Mouse (Mus musculus): ENCODE measurements around the gene Gm3182. TPM values are rescaled to one million over a fixed set of nuclear protein-coding genes. Genes with fewer than 3 reads are reported as not detected.
"Not testable (repeated sequence)": the region's sequence is repeated elsewhere in the genome, so short reads cannot be mapped to it uniquely, and the experiment has no call there.

Gm3182 gene
- polyA plus RNA-seq (2015; fragmentation: Nextera tagmentation; extraction: Ambion mirVana) = not detected in 2 replicates

DNA sequence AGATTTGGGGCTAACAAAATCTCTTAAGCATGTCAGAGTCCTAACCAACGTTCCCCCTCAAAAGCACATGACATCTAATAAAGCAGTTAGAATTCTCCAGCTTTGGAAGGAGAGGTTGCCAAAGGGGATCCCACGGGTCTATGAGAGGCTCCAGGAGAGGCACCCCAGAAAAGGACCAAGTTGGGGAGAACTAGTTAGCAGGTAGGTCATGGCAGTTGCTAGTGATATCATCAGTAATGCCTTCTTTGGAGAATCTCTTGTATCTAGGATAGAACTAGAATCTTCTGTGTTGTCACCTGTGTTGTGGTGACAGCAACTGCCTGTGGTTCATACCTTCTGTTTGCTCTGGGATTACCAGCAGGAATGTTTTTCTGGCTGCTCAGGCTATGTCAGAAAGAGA lies at the start of gene Gm3182:
TSS of gene Gm3182 (plus strand) at position 301 of the 400 bp plus-strand sequence.
- H3K4me2 ChIP-seq; H3K9ac ChIP-seq; H3K4me1 ChIP-seq (replicated peaks); H3K4me3 ChIP-seq; H3K27ac ChIP-seq; H3K9me3 ChIP-seq; H3K27me3 ChIP-seq; ATAC-seq (ENCODE audit: low FRiP score); H3K36me3 ChIP-seq: not testable (repeated sequence)
- 100% methylated on average over 1 of the region's 2 CpGs for WGBS

DNA sequence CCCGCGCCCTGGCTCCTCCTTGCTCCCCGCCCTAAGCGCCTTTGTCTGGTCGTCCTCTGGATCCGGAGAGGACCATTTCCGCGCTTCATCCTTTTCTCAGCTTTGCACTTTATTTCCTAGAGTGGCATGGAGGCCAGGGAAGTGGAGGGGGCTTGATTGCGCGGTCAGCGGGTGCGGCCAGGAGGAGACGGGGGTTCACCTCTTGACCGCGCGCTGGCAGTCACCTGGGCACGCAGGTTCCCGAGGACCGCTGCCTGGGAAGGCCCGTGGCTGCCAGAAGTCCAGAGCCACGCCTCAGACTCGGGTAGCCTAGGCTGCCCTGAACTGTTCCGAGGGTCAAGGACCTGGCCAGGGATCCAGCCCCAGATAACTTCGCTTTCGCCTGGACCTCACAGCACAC lies 17.9 kb downstream of the Gm3182 start:
- H3K4me2 ChIP-seq = peak overlapping the region; percentile 55
- H3K9ac ChIP-seq = peak overlapping the region; percentile 61
- H3K9me3 ChIP-seq; H3K4me1 ChIP-seq (replicated peaks); H3K27ac ChIP-seq; H3K36me3 ChIP-seq; ATAC-seq (ENCODE audit: low FRiP score); H3K27me3 ChIP-seq: not testable (repeated sequence)
- under 1% methylated on average over 15 of the region's 25 CpGs for WGBS
- H3K4me3 ChIP-seq = peak overlapping the region; percentile 37

Other genes starting within 250 kb of the Gm3182 start
- not detected in 2 replicates for gene Gm3138, start 232.1 kb upstream of the Gm3182 start, polyA plus RNA-seq (2015; fragmentation: Nextera tagmentation; extraction: Ambion mirVana)
- not detected in 2 replicates for gene Gm3149, start 164.5 kb upstream of the Gm3182 start, polyA plus RNA-seq (2015; fragmentation: Nextera tagmentation; extraction: Ambion mirVana)
- 3.7 and 4.0 TPM in 2 replicates for gene 2610042L04Rik, start 147.0 kb upstream of the Gm3182 start, polyA plus RNA-seq (2015; fragmentation: Nextera tagmentation; extraction: Ambion mirVana)
- not detected in 2 replicates for gene Gm3159, start 84.2 kb upstream of the Gm3182 start, polyA plus RNA-seq (2015; fragmentation: Nextera tagmentation; extraction: Ambion mirVana)
- gene Gm3164, start 66.3 kb upstream of the Gm3182 start, polyA plus RNA-seq (2015; fragmentation: Nextera tagmentation; extraction: Ambion mirVana) = 4.6 and 5.6 TPM in 2 replicates
- 1.0 TPM in 1 of 2 replicates, not detected in the other for gene Gm3173, start 50.8 kb upstream of the Gm3182 start, polyA plus RNA-seq (2015; fragmentation: Nextera tagmentation; extraction: Ambion mirVana)
- gene Gm3047, start 73.7 kb downstream of the Gm3182 start, polyA plus RNA-seq (2015; fragmentation: Nextera tagmentation; extraction: Ambion mirVana) = not detected in 2 replicates
- gene Gm8159, start 150.6 kb downstream of the Gm3182 start, polyA plus RNA-seq (2015; fragmentation: Nextera tagmentation; extraction: Ambion mirVana) = 0.27 TPM in 1 of 2 replicates, not detected in the other
- 0.44 and 0.65 TPM in 2 replicates for gene Gm3239, start 182.4 kb downstream of the Gm3182 start, polyA plus RNA-seq (2015; fragmentation: Nextera tagmentation; extraction: Ambion mirVana)
- gene Gm7876, start 227.5 kb downstream of the Gm3182 start, polyA plus RNA-seq (2015; fragmentation: Nextera tagmentation; extraction: Ambion mirVana) = not detected in 2 replicates
- gene Gm3252, start 245.0 kb downstream of the Gm3182 start, polyA plus RNA-seq (2015; fragmentation: Nextera tagmentation; extraction: Ambion mirVana) = 2.1 and 2.6 TPM in 2 replicates

Data from hindbrain, embryonic 13.5 days (tissue).